Mouse (Mus musculus): ENCODE results near the gene Vps8. TPM values are rescaled to one million over a fixed set of nuclear protein-coding genes. Genes with fewer than 3 reads are reported as not detected.

The Vps8 gene
- total and polyA plus RNA-seq, 3 experiments: 13.6 to 17.6 (median 15.9) TPM

- in situ Hi-C loops (cut with MboI; ENCODE audit: low pct_ligation_motif_present, low pct_unique_long_range_greater_than_20kb, low sequenced_read_pairs): no loop called here
- TF ChIP-seq TBP (conservative IDR thresholded peaks at IDR 0.05; ENCODE audit: low read depth, low read length) (no peak), MYC (IDR thresholded peaks at IDR 0.05; ENCODE audit: low read depth, low read length) (no peak), JUND (conservative IDR thresholded peaks at IDR 0.05; ENCODE audit: low read depth, low read length) (no peak), JUN (IDR thresholded peaks at IDR 0.05; ENCODE audit: insufficient read depth, low read depth, low read length) (no peak), ZNF384 (IDR thresholded peaks at IDR 0.05; ENCODE audit: low read depth, low read length) (no peak), RAD21 (IDR thresholded peaks at IDR 0.05; ENCODE audit: low read depth, low read length) (no peak), RCOR1 (conservative IDR thresholded peaks at IDR 0.05; ENCODE audit: low read depth, low read length) (no peak), ELF1 (IDR thresholded peaks at IDR 0.05; ENCODE audit: low read depth, low read length) (no peak), ZMIZ1 (IDR thresholded peaks at IDR 0.05; ENCODE audit: low read depth, low read length) (no peak), ETS1 (conservative IDR thresholded peaks at IDR 0.05; ENCODE audit: low read depth, low read length) (no peak), NRF1 (IDR thresholded peaks at IDR 0.05; ENCODE audit: low read depth, low read length) (no peak), GABPA (IDR thresholded peaks at IDR 0.05; ENCODE audit: insufficient replicate concordance, low read depth, low read length) (no peak), MAFK (IDR thresholded peaks at IDR 0.05; ENCODE audit: insufficient replicate concordance, low read length) (no peak), MAZ (IDR thresholded peaks at IDR 0.05; ENCODE audit: low read depth, low read length) (no peak)
- Histone ChIP-seq H3K79me2 (replicated peaks; ENCODE audit: control insufficient read depth, extremely low read depth, insufficient read depth, poor library complexity, severe bottlenecking) (no peaks in the 10 kb centered on the region), H3K36me3 (replicated peaks in 1 of 2; ENCODE audit: control insufficient read depth in 1 of 2, insufficient read depth in 1 of 2, low read length in 1 of 2) (peaks cover 0 to 40% of the 10 kb centered on the region in 2 experiments), H3K4me1 (ENCODE audit: control insufficient read depth in 1 of 2, insufficient read depth in 2 of 2) (peaks cover 6 to 52% of the 10 kb centered on the region in 2 experiments), H3K27me3 (replicated peaks) (no peaks in the 10 kb centered on the region), H3K9me3 (replicated peaks; ENCODE audit: low read length) (no peaks in the 10 kb centered on the region), H3K4me3 (replicated peaks in 1 of 3; ENCODE audit: low read depth in 2 of 3, low read length in 2 of 3, poor library complexity in 1 of 3) (no peak overlapping the region), H3K4me2 (ENCODE audit: insufficient read depth, low read depth, poor library complexity, severe bottlenecking) (no peak overlapping the region), H3K27ac (ENCODE audit: insufficient read depth, low read depth) (no peak overlapping the region), H3K9ac (ENCODE audit: insufficient read depth, low read depth) (no peak overlapping the region)
- dilution Hi-C loops (cut with MboI; ENCODE audit: extremely low pct_ligation_motif_present, extremely low pct_unique_long_range_greater_than_20kb, low sequenced_read_pairs): no loop called here
- no peak for DNase-seq (ENCODE audit: extremely low read depth)
Observed at GRCm38 (mm10) chr16:21499656-21500055, 76.7 kb downstream of the Vps8 start.

GRCm38 (mm10) chr16:21518833-21519232 is 95.9 kb downstream of the Vps8 start:
- TF ChIP-seq SMC3 (IDR thresholded peaks at IDR 0.05; ENCODE audit: low read depth, low read length): no peak
- TF ChIP-seq JUND (conservative IDR thresholded peaks at IDR 0.05; ENCODE audit: low read depth, low read length): no peak
- TF ChIP-seq SIN3A (IDR thresholded peaks at IDR 0.05; ENCODE audit: low read length): no peak
- TF ChIP-seq BHLHE40 (IDR thresholded peaks at IDR 0.05; ENCODE audit: low read depth, low read length): no peak
- TF ChIP-seq ZKSCAN1 (IDR thresholded peaks at IDR 0.05; ENCODE audit: borderline replicate concordance, low read depth, low read length): no peak
- TF ChIP-seq PAX5 (IDR thresholded peaks at IDR 0.05; ENCODE audit: low read length): no peak
- TF ChIP-seq RCOR1 (conservative IDR thresholded peaks at IDR 0.05; ENCODE audit: low read depth, low read length): no peak
- TF ChIP-seq JUN (IDR thresholded peaks at IDR 0.05; ENCODE audit: insufficient read depth, low read depth, low read length): no peak
- TF ChIP-seq GABPA (IDR thresholded peaks at IDR 0.05; ENCODE audit: insufficient replicate concordance, low read depth, low read length): no peak
- TF ChIP-seq USF1 (IDR thresholded peaks at IDR 0.05; ENCODE audit: low read depth, low read length): no peak
- TF ChIP-seq RAD21 (IDR thresholded peaks at IDR 0.05; ENCODE audit: low read depth, low read length): no peak
- no peak for TF ChIP-seq TCF12 (IDR thresholded peaks at IDR 0.05; ENCODE audit: low read depth, low read length)
- peaks cover 0 to 19% of the 10 kb centered on the region in 2 experiments for H3K36me3 ChIP-seq (replicated peaks in 1 of 2; ENCODE audit: control insufficient read depth in 1 of 2, insufficient read depth in 1 of 2, low read length in 1 of 2)
- no peak overlapping the region for H3K9ac ChIP-seq (ENCODE audit: insufficient read depth, low read depth)
- in situ Hi-C loops (cut with MboI; ENCODE audit: low pct_ligation_motif_present, low pct_unique_long_range_greater_than_20kb, low sequenced_read_pairs) (no loop called here), dilution Hi-C loops (cut with MboI; ENCODE audit: extremely low pct_ligation_motif_present, extremely low pct_unique_long_range_greater_than_20kb, low sequenced_read_pairs) (no loop called here)
- H3K4me1 ChIP-seq (ENCODE audit: control insufficient read depth in 1 of 2, insufficient read depth in 2 of 2): peaks cover 4 to 13% of the 10 kb centered on the region in 2 experiments; a peak in 2 of 4 replicates
- H3K4me3 ChIP-seq (replicated peaks in 1 of 3; ENCODE audit: low read depth in 2 of 3, low read length in 2 of 3, poor library complexity in 1 of 3): no peak overlapping the region
- no peak overlapping the region for H3K4me2 ChIP-seq (ENCODE audit: insufficient read depth, low read depth, poor library complexity, severe bottlenecking)
- no peaks in the 10 kb centered on the region for H3K79me2 ChIP-seq (replicated peaks; ENCODE audit: control insufficient read depth, extremely low read depth, insufficient read depth, poor library complexity, severe bottlenecking)
- H3K27me3 ChIP-seq (replicated peaks): no peaks in the 10 kb centered on the region
- no peaks in the 10 kb centered on the region for H3K9me3 ChIP-seq (replicated peaks; ENCODE audit: low read length)
- H3K27ac ChIP-seq (ENCODE audit: insufficient read depth, low read depth): no peak overlapping the region
- DNase-seq (ENCODE audit: extremely low read depth): no peak

Measured in CH12.LX (cell line).